In genomic region chr6:16213635-16214034, GRCm38 (mm10) we compare ENCODE assay signal across 23 mouse cellular contexts.
DNase-seq lines count a peak whose midpoint lies in the region; ATAC-seq lines count a peak whose summit lies in the region.
"Had no signal": no experiment of that assay in that cellular context is flagged by ENCODE, and none has a peak within 500 bp of the region (broad histone marks: within the 10 kb centered on the region; RNA-seq: fewer than 3 reads in every experiment).

No protein-coding gene starts in this region.

- no peak overlapping the region for H3K27ac ChIP-seq in limb, embryonic 13.5 days
- H3K27ac ChIP-seq in limb, embryonic 10.5 days = no peak overlapping the region
- no peak overlapping the region for H3K27ac ChIP-seq in hindbrain, embryonic 14.5 days
- H3K27ac ChIP-seq in midbrain, embryonic 15.5 days = no peak overlapping the region
- H3K27ac ChIP-seq: forebrain, embryonic 12.5 days; liver, embryonic 13.5 days had no signal

- H3K4me3 ChIP-seq in limb, embryonic 13.5 days = no peak overlapping the region
- H3K4me3 ChIP-seq in limb, embryonic 10.5 days = no peak overlapping the region
- H3K4me3 ChIP-seq in hindbrain, embryonic 14.5 days (replicated peaks; ENCODE audit: low read length) = no peak overlapping the region
- no peak overlapping the region for H3K4me3 ChIP-seq in midbrain, embryonic 15.5 days
- H3K4me3 ChIP-seq: erythroblast, embryonic 14.5 days; forebrain, embryonic 12.5 days; heart, embryonic 12.5 days; liver, embryonic 13.5 days had no signal

- WGBS in limb, embryonic 13.5 days = 51% methylated on average over 4 of the region's 4 CpGs
- 59% methylated on average over 4 of the region's 4 CpGs for WGBS in limb, embryonic 10.5 days
- WGBS in hindbrain, embryonic 14.5 days = 31% methylated on average over 4 of the region's 4 CpGs
- whole genome bisulfite sequencing in midbrain, embryonic 15.5 days = 36% methylated on average over 4 of the region's 4 CpGs

- ATAC-seq in limb, embryonic 13.5 days (ENCODE audit: low FRiP score, low read depth) = peak; percentile 44; the same call in 1 of the 2 replicates
- no peak for ATAC-seq in hindbrain, embryonic 14.5 days (ENCODE audit: low FRiP score)
- peak; percentile 37; the same call in 1 of the 2 replicates for ATAC-seq in midbrain, embryonic 15.5 days (replicated peaks)
- ATAC-seq: activated CD4-positive, CD25-positive, alpha-beta regulatory T cell, adult 4 months; intestine, postnatal 0 days had no signal

- H3K4me2 ChIP-seq in limb, embryonic 13.5 days (replicated peaks) = no peak overlapping the region
- H3K4me2 ChIP-seq in hindbrain, embryonic 14.5 days (replicated peaks) = no peak overlapping the region
- no peak overlapping the region for H3K4me2 ChIP-seq in midbrain, embryonic 15.5 days
- H3K4me2 ChIP-seq: heart, embryonic 12.5 days; liver, embryonic 13.5 days; lung, embryonic 14.5 days had no signal

- no peaks in the 10 kb centered on the region for H3K27me3 ChIP-seq in limb, embryonic 13.5 days
- H3K27me3 ChIP-seq in limb, embryonic 10.5 days (ENCODE audit: low read depth, poor library complexity, severe bottlenecking) = no peaks in the 10 kb centered on the region
- peaks cover 4% of the 10 kb centered on the region; the same call in 1 of the 2 replicates for H3K27me3 ChIP-seq in hindbrain, embryonic 14.5 days (ENCODE audit: control insufficient read depth, insufficient read depth, low read length)
- no peaks in the 10 kb centered on the region for H3K27me3 ChIP-seq in midbrain, embryonic 15.5 days (replicated peaks)
- H3K27me3 ChIP-seq: heart, embryonic 12.5 days; liver, embryonic 13.5 days had no signal

- H3K9ac ChIP-seq in limb, embryonic 13.5 days = no peak overlapping the region
- H3K9ac ChIP-seq in hindbrain, embryonic 14.5 days = no peak overlapping the region
- no peak overlapping the region for H3K9ac ChIP-seq in midbrain, embryonic 15.5 days
- H3K9ac ChIP-seq: forebrain, embryonic 12.5 days; heart, embryonic 12.5 days; liver, embryonic 13.5 days; lung, embryonic 14.5 days had no signal

- DNase-seq in embryo, embryonic 10.5 days (ENCODE audit: low spot score) = peak; percentile 22
- no peak for DNase-seq in embryo, embryonic 10 days (ENCODE audit: low spot score)
- DNase-seq in limb, embryonic 10.5 days (ENCODE audit: low spot score) = no peak
- peak; percentile 20 for DNase-seq in hindbrain, embryonic 14.5 days (ENCODE audit: low spot score)
- DNase-seq in left cerebral cortex, adult 18-20 months (ENCODE audit: low spot score in 2 of 2) = no peak
- DNase-seq in kidney, postnatal 36 days = no peak
- DNase-seq: adrenal gland, adult 8-10 months; cerebellum, adult 9-10 months; gastrocnemius, postnatal 14 days; heart, adult 11 months; heart, postnatal 10 days; kidney, postnatal 25 days; layer of hippocampus, postnatal 36 days; liver, embryonic 13.5 days; lung, embryonic 14.5 days; right cerebral cortex, postnatal 14 days had no signal

- H3K36me3 ChIP-seq in limb, embryonic 13.5 days = no peaks in the 10 kb centered on the region
- H3K36me3 ChIP-seq in limb, embryonic 10.5 days = no peaks in the 10 kb centered on the region
- H3K36me3 ChIP-seq in hindbrain, embryonic 14.5 days (replicated peaks; ENCODE audit: control insufficient read depth, insufficient read depth) = no peaks in the 10 kb centered on the region
- H3K36me3 ChIP-seq in midbrain, embryonic 15.5 days (replicated peaks) = no peaks in the 10 kb centered on the region
- H3K36me3 ChIP-seq: forebrain, embryonic 12.5 days; heart, embryonic 12.5 days; liver, embryonic 13.5 days had no signal

- H3K4me1 ChIP-seq in limb, embryonic 13.5 days = no peaks in the 10 kb centered on the region
- peaks cover 4% of the 10 kb centered on the region; the same call in 1 of the 2 replicates for H3K4me1 ChIP-seq in limb, embryonic 10.5 days
- no peaks in the 10 kb centered on the region; the same call in 1 of the 2 replicates for H3K4me1 ChIP-seq in hindbrain, embryonic 14.5 days (replicated peaks; ENCODE audit: control insufficient read depth, insufficient read depth, low read length)
- peaks cover 4% of the 10 kb centered on the region; the same call in 1 of the 2 replicates for H3K4me1 ChIP-seq in midbrain, embryonic 15.5 days
- H3K4me1 ChIP-seq: heart, embryonic 12.5 days; liver, embryonic 13.5 days had no signal

- H3K9me3 ChIP-seq in limb, embryonic 13.5 days = no peaks in the 10 kb centered on the region
- no peaks in the 10 kb centered on the region for H3K9me3 ChIP-seq in limb, embryonic 10.5 days (replicated peaks)
- H3K9me3 ChIP-seq in hindbrain, embryonic 14.5 days (ENCODE audit: control insufficient read depth, low read length) = no peaks in the 10 kb centered on the region
- no peaks in the 10 kb centered on the region for H3K9me3 ChIP-seq in midbrain, embryonic 15.5 days
- H3K9me3 ChIP-seq: forebrain, embryonic 12.5 days; heart, embryonic 12.5 days; liver, embryonic 13.5 days had no signal

Comparison
In these comparisons a context has a peak if more than half of its experiments do, and no peak if none do; other contexts are left out.
1. DNase-seq: peak in embryo, embryonic 10.5 days (single experiment) and hindbrain, embryonic 14.5 days (single experiment); none in embryo, embryonic 10 days (single experiment), limb, embryonic 10.5 days (single experiment), left cerebral cortex, adult 18-20 months (0 of 2) and kidney, postnatal 36 days (0 of 2).